Comparison of ENCODE assay signal across 8 mouse cellular contexts in genomic region chr19:23055916-23056805, GRCm38 (mm10).
A peak's percentile ranks its signal among the peaks of the same experiment; 100 is the strongest.
DNase-seq lines count a peak whose midpoint lies in the region; ATAC-seq lines count a peak whose summit lies in the region.

No protein-coding gene starts in this region.

- 87% methylated on average over 5 of the region's 5 CpGs for WGBS in heart, embryonic 11.5 days (ENCODE audit: insufficient replicate concordance)
- WGBS in heart, embryonic 15.5 days, result 84% methylated on average over 5 of the region's 5 CpGs

- peak overlapping the region; percentile 73; the same call in 1 of the 2 replicates for H3K4me2 ChIP-seq in heart, embryonic 11.5 days
- peak overlapping the region; percentile 62 for H3K4me2 ChIP-seq in heart, embryonic 15.5 days

- DNase-seq in heart, postnatal 4 days, result no peak
- DNase-seq in R1 (ENCODE audit: low read depth, low spot score), result peak; percentile 54
- DNase-seq in mesoderm, embryonic 11.5 days (ENCODE audit: low read depth, low spot score), result peak; percentile 10
- no peak for DNase-seq in adrenal gland, postnatal 25 days
- DNase-seq in left cerebral cortex, postnatal 25 days (ENCODE audit: low spot score in 2 of 2), result no peak

- no peaks in the 10 kb centered on the region for H3K9me3 ChIP-seq in heart, embryonic 11.5 days (replicated peaks; ENCODE audit: control insufficient read depth, low read length)
- H3K9me3 ChIP-seq in heart, embryonic 15.5 days (replicated peaks), result no peaks in the 10 kb centered on the region

- H3K4me1 ChIP-seq in heart, embryonic 11.5 days (ENCODE audit: control insufficient read depth, insufficient read depth, low read length), result peaks cover 9% of the 10 kb centered on the region; the same call in 1 of the 2 replicates
- H3K4me1 ChIP-seq in heart, embryonic 15.5 days (replicated peaks), result peaks cover 13% of the 10 kb centered on the region

- no peak overlapping the region for H3K27ac ChIP-seq in heart, embryonic 11.5 days (ENCODE audit: low read depth, low read length)
- peak overlapping the region; percentile 48 for H3K27ac ChIP-seq in heart, embryonic 15.5 days

- H3K27me3 ChIP-seq in heart, embryonic 11.5 days (ENCODE audit: control insufficient read depth, insufficient read depth, low read length), result no peaks in the 10 kb centered on the region
- no peaks in the 10 kb centered on the region for H3K27me3 ChIP-seq in heart, embryonic 15.5 days

- ATAC-seq in heart, embryonic 11.5 days (replicated peaks; ENCODE audit: insufficient number of reproducible peaks, low FRiP score, low TSS enrichment), result no peak
- no peak for ATAC-seq in heart, embryonic 15.5 days (replicated peaks; ENCODE audit: insufficient number of reproducible peaks, insufficient read depth, low FRiP score, low read depth)
- ATAC-seq in erythroid progenitor cell, adult 5-6 weeks (replicated peaks; ENCODE audit: low FRiP score, poor library complexity, severe bottlenecking), result no peak

- no peak overlapping the region for H3K4me3 ChIP-seq in heart, embryonic 11.5 days (ENCODE audit: low read depth, low read length)
- no peak overlapping the region for H3K4me3 ChIP-seq in heart, embryonic 15.5 days

- intact Hi-C loops in left cerebral cortex, postnatal 25 days (cut with DNase I), result loop anchor here (2.0 kb wide), 2 partner anchors 77 to 139 kb away; no protein-coding TSS in a partner anchor

- no peak overlapping the region for H3K9ac ChIP-seq in heart, embryonic 11.5 days (ENCODE audit: low read depth, low read length)
- H3K9ac ChIP-seq in heart, embryonic 15.5 days, result no peak overlapping the region

- H3K36me3 ChIP-seq in heart, embryonic 11.5 days (ENCODE audit: control insufficient read depth, insufficient read depth, low read length), result no peaks in the 10 kb centered on the region
- H3K36me3 ChIP-seq in heart, embryonic 15.5 days, result no peaks in the 10 kb centered on the region

Comparison
In these comparisons a context has a peak if more than half of its experiments do, and no peak if none do; other contexts are left out.
1. DNase-seq: peak in R1 (single experiment) and mesoderm, embryonic 11.5 days (single experiment); none in heart, postnatal 4 days (single experiment), adrenal gland, postnatal 25 days (single experiment) and left cerebral cortex, postnatal 25 days (0 of 2).